Mouse (Mus musculus) heart, adult 2 months (tissue): ENCODE measurements around the gene Gata2. TPM values are rescaled to one million over a fixed set of nuclear protein-coding genes. Genes with fewer than 3 reads are reported as not detected.

Source experiments
- DNase-seq, 2 experiments: peaks; one replicate each; pipeline ENCODE4 v3.0.0; 2021
- H3K27ac ChIP-seq: fragments of 200-600 bp; 2 replicates; pipeline ENCODE4 v1.8.1; 2022
- H3K27me3 ChIP-seq: fragments of 200-500 bp; 2 replicates; pipeline ENCODE4 v1.6.1; 2012; ENCODE audit warnings: mild to moderate bottlenecking, low read length, inconsistent platforms, mixed read lengths; ENCODE audit not compliant: control insufficient read depth, insufficient read depth
- H3K36me3 ChIP-seq: fragments of 200-500 bp; 2 replicates; pipeline ENCODE4 v1.6.1; 2012; ENCODE audit warnings: low read length, inconsistent platforms; ENCODE audit not compliant: control insufficient read depth, insufficient read depth
- H3K4me1 ChIP-seq: fragments of 200-500 bp; 2 replicates; pipeline ENCODE4 v1.6.1; 2011; ENCODE audit warnings: low read length; ENCODE audit not compliant: control insufficient read depth, insufficient read depth
- H3K4me3 ChIP-seq: fragments of 200-600 bp; 2 replicates; pipeline ENCODE4 v1.8.1; 2022
- H3K79me2 ChIP-seq: fragments of 200-500 bp; replicated peaks from 2 replicates; pipeline ENCODE4 v1.6.1; 2012; ENCODE audit warnings: mild to moderate bottlenecking, inconsistent platforms, low read length, moderate library complexity, mixed read lengths; ENCODE audit not compliant: control insufficient read depth, insufficient read depth
- H3K9ac ChIP-seq: fragments of 200-500 bp; 2 replicates; pipeline ENCODE4 v1.6.1; 2012; ENCODE audit warnings: low read depth, mild to moderate bottlenecking, control low read depth, inconsistent platforms, low read length, mixed read lengths
- CTCF ChIP-seq: fragments of 200-600 bp; IDR thresholded peaks from 2 replicates; pipeline ENCODE4 v1.8.1; 2022; ENCODE audit warnings: antibody characterized with exemption, mild to moderate bottlenecking, moderate library complexity
- EP300 ChIP-seq: fragments of 200-500 bp; IDR thresholded peaks from 2 replicates; pipeline ENCODE4 v1.6.1; 2011; ENCODE audit warnings: low read depth, low read length, control low read depth; ENCODE audit not compliant: insufficient read depth
- POLR2A ChIP-seq: fragments of 200-500 bp; IDR thresholded peaks from 2 replicates; pipeline ENCODE4 v1.6.1; 2011; ENCODE audit warnings: mild to moderate bottlenecking, low read depth, low read length, control low read depth; ENCODE audit not compliant: insufficient read depth
- WGBS: fragments of 180-500 bp; shearing (Covaris S2); methylation state at CpG from one replicate; pipeline ENCODE4 v1.1.7; 2018; 5-methylcytosine and 5-hydroxymethylcytosine counted together
- intact Hi-C: fragments of 180-260 bp; cut with DNase I; formaldehyde crosslinking; loops from one replicate; pipeline ENCODE4 v1.15.1; 2025
- polyA plus RNA-seq: library from polyadenylated mRNA; depleted of rRNA; stranded (reverse); fragments of >200 nt; gene quantifications from 2 replicates; pipeline ENCODE4 v1.2.3, GENCODE M21; 2012
- total RNA-seq, 2 experiments: library from RNA; stranded (reverse); gene quantifications; 2 replicates each; pipeline ENCODE4 v1.2.3; 2021

Gata2 gene
- total and polyA plus RNA-seq, 3 experiments, result 17.8 to 19.6 (median 18.7) TPM

- Histone ChIP-seq H3K4me3 (peak overlapping the region; percentile 61), H3K79me2 (no peaks in the 10 kb centered on the region), H3K36me3 (no peaks in the 10 kb centered on the region), H3K4me1 (0 out of 2 replicates have a peak, but pooled peaks cover 1% of the 10 kb centered on the region), H3K9ac (peak overlapping the region; percentile 81), H3K27me3 (peaks cover 4% of the 10 kb centered on the region; the same call in 1 of the 2 replicates), H3K27ac (peak overlapping the region; percentile 87)
- TF ChIP-seq EP300, result no peak
- no peak for TF ChIP-seq CTCF
- no peak for TF ChIP-seq POLR2A
- intact Hi-C loops, result no loop called here
- 2% methylated on average over 39 of the region's 39 CpGs for WGBS
- DNase-seq, result peak; percentile 32 to 61
These were observed 5.5 kb downstream of the Gata2 start for GRCm38 (mm10) chr6:88199001-88199717.

GRCm38 (mm10) chr6:88199718-88200692 is 6.3 kb downstream of the Gata2 start:
- H3K27me3 ChIP-seq, result peaks cover 4% of the 10 kb centered on the region; the same call in 1 of the 2 replicates

GRCm38 (mm10) chr6:88200693-88201609 is 7.3 kb downstream of the Gata2 start:
- TF ChIP-seq EP300, result no peak
- no peak for TF ChIP-seq POLR2A
- no peak for TF ChIP-seq CTCF
- peak in 1 of 2 experiments; percentile 29 for DNase-seq
- Histone ChIP-seq H3K27me3 (peaks cover 4% of the 10 kb centered on the region; the same call in 1 of the 2 replicates), H3K9ac (peak overlapping the region; percentile 81), H3K36me3 (peaks cover 6% of the 10 kb centered on the region), H3K4me3 (peak overlapping the region; percentile 61), H3K27ac (peak overlapping the region; percentile 87), H3K4me1 (peaks cover 9% of the 10 kb centered on the region), H3K79me2 (no peaks in the 10 kb centered on the region)
- intact Hi-C loops, result no loop called here
- 55% methylated on average over 20 of the region's 20 CpGs for WGBS

More at GRCm38 (mm10) chr6:88199718-88200692, 6.3 kb downstream of the Gata2 start:
- Histone ChIP-seq H3K36me3 (peaks cover under 1% of the 10 kb centered on the region), H3K27ac (peak overlapping the region; percentile 87), H3K9ac (peak overlapping the region; percentile 81), H3K79me2 (no peaks in the 10 kb centered on the region), H3K4me1 (peaks cover 4% of the 10 kb centered on the region), H3K4me3 (peak overlapping the region; percentile 61)
- intact Hi-C loops, result no loop called here
- 16% methylated on average over 50 of the region's 50 CpGs for WGBS
- peak; percentile 35 to 37 for DNase-seq
- TF ChIP-seq CTCF, result no peak
- no peak for TF ChIP-seq POLR2A
- TF ChIP-seq EP300, result no peak

DNA sequence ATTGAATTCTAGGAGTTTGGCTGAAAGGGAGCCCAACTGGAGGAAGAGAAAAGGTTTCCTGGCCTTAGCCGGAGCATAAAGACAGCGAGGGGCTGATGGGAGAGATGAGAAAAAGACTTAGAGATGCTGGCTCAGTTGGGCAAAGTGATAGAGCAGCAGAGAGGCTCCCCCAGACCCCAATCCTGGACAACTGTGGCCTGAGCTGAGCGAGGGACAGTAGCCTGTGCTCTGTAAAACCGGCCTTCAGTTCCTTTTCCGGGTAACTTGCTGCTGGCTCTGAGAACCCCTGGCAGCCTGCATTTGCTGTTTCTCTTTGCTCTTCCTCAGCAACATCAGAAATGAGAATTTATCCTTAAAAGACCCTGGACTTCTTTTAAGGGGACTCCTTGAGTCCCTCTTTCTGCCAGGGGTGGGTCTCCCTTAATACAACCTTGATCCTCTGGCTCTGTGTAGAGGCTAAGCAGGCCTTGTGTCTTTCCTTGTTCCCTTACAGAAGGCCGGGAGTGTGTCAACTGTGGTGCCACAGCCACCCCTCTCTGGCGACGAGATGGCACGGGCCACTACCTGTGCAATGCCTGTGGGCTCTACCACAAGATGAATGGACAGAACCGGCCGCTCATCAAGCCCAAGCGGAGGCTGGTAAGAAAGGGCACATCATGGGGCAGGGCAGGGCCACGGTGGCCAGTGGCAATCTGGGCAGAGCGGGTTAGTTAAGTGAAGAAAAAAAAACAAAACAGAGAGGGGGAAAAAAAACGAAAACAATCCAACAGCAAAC is 8.4 kb downstream of the Gata2 start:
- TF ChIP-seq CTCF (no peak), EP300 (no peak), POLR2A (no peak)
- peak overlapping the region; percentile 87 for H3K27ac ChIP-seq
- peak overlapping the region; percentile 42 for H3K9ac ChIP-seq
- DNase-seq, result peak; percentile 28 to 42
- H3K36me3 ChIP-seq, result peaks cover 10% of the 10 kb centered on the region
- WGBS, result 29% methylated on average over 15 of the region's 15 CpGs
- peaks cover 9% of the 10 kb centered on the region for H3K4me1 ChIP-seq
- H3K79me2 ChIP-seq, result no peaks in the 10 kb centered on the region
- intact Hi-C loops, result loop anchor here (2.0 kb wide), 1 partner anchor 67 kb away; no protein-coding TSS in a partner anchor
- peak overlapping the region; percentile 61 for H3K4me3 ChIP-seq
- peaks cover 4% of the 10 kb centered on the region; the same call in 1 of the 2 replicates for H3K27me3 ChIP-seq
